Mouse (Mus musculus): ENCODE measurements around the gene Ascc1.
"Not testable (repeated sequence)": the region's sequence is repeated elsewhere in the genome, so short reads cannot be mapped to it uniquely, and the experiment has no call there.

Gene Ascc1

GRCm38 (mm10) chr10:60115345-60116185 lies 113.0 kb downstream of the Ascc1 start:
- DNase-seq (ENCODE audit: low spot score) = no peak

GRCm38 (mm10) chr10:60116997-60117396 lies 114.4 kb downstream of the Ascc1 start:
- no peak for DNase-seq (ENCODE audit: low spot score)

DNA sequence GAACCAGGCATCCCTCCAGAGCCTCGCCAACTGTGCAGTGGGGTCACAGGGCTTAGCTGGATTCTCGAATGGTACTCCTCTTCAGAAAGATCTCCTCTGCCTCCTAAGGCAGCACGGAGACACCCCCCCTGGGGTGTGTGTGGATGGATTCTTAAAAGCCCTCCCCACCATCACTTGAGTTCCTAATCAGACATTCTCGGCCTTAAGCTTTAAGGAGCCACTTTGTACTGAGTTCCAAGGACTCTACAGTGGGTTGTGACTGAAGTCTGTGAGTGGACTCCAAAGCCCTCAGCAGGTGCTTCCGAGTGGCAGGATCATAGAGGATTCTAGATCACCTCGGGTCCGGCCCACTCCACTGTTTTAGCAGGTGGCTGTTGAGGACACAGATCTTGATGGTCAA lies 115.9 kb downstream of the Ascc1 start:
- DNase-seq (ENCODE audit: low spot score) = no peak

DNA sequence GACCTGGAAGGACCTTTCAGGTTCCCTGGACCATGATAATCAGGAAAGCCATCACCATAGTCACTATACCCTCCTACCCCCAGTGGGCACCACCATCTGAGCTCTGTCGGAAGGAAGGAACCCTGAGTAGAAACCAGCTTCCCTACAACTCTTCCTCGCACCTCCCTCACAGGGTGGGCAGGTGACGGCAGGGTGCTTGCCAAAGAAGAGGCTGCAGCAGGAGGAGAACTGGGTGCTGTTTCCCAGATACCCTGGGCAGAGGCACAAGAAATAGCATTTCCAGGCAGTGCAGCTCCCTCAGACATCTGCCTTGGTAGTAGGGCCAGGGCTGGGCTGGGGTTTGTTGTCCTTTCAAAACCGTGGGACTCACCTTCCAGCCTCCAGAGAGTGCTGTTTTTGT lies 118.0 kb downstream of the Ascc1 start:
- DNase-seq (ENCODE audit: low spot score) = no peak

DNA sequence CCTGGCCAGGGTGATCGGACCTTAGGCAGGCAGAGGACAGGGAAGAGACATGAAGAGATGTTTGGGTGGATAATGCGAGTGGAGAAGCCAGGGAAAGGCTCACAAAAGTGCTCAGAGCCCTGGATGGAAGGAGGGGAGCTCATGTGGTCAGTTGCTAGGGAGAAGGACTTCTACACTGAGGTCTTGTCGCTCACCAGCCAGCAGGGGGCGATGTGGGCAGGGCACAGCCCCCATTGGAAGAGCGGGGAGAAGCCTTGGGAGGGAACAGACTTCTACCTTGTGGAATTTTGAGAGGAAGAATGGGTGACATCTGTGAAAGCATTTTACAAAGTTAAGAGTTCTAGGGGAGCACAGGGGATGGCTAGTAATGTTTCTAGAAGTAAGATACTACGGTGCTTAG lies 121.5 kb downstream of the Ascc1 start:
- no peak for DNase-seq (ENCODE audit: low spot score)

GRCm38 (mm10) chr10:60125529-60126327 lies 123.1 kb downstream of the Ascc1 start:
- DNase-seq (ENCODE audit: low spot score) = no peak

- no peak for DNase-seq (ENCODE audit: low spot score)
Measured at GRCm38 (mm10) chr10:60128287-60128686, 125.7 kb downstream of the Ascc1 start.

GRCm38 (mm10) chr10:60130504-60130903 lies 127.9 kb downstream of the Ascc1 start:
- no peak for DNase-seq (ENCODE audit: low spot score)

- no peak for DNase-seq (ENCODE audit: low spot score)
Measured at GRCm38 (mm10) chr10:60133501-60133900, 130.9 kb downstream of the Ascc1 start.

DNA sequence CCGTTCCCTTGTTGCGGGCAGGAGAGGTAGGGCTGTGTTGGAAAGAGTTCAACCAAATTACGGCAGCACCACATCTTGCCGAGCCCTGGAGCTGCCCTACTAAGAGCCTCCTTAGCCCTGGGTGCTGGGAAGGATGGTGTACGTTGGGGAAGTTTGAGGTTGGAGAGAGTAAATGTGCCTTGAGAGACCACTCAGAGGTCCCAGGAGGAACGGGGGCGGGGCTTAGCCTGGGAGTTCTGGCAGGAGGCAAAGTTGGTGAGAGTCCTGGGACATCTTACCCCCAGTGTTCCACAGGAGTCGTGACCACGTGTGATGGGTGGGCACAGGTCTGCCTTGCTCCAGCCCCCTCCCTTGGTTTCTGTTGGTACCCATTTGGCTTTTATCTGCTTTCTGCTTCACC lies 131.6 kb downstream of the Ascc1 start:
- DNase-seq (ENCODE audit: low spot score) = no peak

DNA sequence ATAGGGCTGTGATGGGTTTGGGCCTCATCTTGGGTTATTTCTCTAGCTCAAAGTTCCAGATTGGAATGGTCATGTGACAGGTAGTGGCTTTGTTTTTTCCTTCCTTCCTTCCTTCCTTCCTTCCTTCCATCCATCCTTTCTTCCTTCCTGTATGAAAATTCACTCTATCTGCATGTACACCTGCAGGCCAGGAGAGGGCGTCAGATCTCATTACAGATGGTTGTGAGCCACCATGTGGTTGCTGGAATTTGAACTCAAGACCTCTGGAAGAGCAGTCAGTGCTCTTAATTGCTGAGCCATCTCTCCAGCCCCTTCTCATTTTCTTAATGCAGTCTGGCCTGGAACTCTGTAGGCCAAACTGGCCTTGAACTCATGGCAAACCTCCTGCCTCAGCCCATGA lies 133.4 kb downstream of the Ascc1 start:
- not testable (repeated sequence) for DNase-seq (ENCODE audit: low spot score)

- DNase-seq (ENCODE audit: low spot score) = no peak
Measured at GRCm38 (mm10) chr10:60136935-60137334, 134.3 kb downstream of the Ascc1 start.

DNA sequence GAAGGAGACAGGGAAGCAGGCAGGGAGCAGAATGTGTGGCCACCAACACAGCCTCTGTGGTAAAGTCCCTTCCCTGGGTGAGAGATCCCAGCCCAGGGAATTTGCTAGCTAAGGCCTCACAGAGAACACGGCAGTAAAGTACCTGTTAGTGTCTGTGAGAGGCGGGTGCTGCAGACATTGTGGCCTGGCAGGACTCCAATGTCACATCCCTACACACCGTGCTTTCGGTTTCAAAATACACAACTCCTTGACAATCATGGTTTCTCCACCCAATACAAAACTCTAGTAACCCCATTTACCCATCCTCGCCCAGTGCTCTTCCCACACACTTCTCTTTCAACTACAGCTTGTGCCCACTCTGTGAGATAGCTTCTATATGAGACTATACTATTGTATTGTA lies 136.1 kb downstream of the Ascc1 start:
- no peak for DNase-seq (ENCODE audit: low spot score)

GRCm38 (mm10) chr10:60140751-60141150 lies 138.1 kb downstream of the Ascc1 start:
- DNase-seq (ENCODE audit: low spot score) = no peak

DNA sequence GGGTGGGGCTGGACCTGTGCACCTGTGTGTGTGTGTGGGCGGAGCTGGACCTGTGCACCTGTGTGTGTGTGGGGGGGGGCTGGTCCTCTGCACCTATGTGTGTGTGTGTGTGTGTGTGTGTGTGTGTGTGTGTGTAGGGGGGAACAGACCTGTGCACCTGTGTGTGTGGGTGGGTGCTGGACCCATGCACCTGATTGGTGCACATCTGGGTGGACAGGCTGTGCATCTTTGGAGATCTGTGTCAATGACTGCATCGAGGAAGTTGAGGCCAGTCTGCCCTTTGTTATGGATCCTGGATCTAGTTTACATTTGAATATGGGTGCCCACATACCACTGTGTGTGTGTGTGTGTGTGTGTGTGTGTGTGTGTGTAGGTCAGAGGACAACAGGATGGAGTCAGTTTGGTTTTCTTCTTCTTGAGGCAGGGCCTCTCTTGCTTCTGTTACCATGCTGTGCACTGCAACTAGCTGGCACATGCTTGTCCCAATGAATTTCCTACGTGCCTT lies 139.1 kb downstream of the Ascc1 start:
- DNase-seq (ENCODE audit: low spot score) = no peak

DNA sequence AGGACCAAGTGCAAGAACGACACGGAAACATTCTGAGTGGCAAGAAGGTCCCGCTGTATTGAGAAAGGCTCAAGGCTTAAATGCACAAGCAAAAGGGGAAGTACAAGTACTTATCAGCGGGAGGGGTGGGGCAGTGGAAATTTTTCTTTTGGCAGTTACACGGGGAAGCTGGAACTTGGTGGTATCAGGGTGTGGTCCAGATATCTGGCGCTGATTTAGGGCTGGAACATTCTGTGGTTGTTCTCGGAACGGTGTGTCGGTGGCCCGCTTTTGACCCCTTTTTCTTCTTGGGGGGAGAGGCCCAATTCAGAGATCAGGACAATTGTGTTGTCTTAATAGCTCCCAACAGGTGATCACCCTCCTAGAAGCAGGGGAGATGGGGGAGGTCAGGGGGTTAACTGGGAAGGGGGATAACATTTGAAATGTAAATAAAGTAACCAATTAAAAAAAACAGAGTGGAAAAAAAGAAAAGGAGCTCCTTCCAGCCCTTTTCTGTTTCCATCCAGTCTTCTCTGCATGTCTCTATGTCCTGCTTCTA lies 145.0 kb downstream of the Ascc1 start:
- not testable (repeated sequence) for DNase-seq (ENCODE audit: low spot score)

DNA sequence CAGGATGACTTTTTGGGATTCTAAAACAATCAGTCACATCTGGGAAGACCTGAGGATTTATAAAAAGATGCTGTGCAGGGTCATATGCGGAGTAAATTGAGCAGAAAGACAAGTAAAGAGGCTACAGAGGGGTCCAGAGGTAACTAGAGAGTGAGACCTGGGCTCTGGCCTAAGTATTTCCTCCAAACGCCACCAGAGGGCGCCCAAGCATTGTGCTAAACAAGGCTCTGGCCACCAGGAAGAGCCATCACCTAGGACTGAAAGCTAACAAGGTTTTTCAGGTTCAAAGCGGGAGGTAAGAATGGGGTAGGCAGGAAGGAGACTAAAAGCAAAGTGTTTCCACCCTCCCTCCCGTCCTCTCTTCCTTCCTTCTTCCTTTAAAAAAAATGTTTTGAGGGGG lies 145.5 kb downstream of the Ascc1 start:
- DNase-seq (ENCODE audit: low spot score) = peak; percentile 69

Data from testis, postnatal 14 days (tissue).